In genomic region chr6:67102541-67103134, GRCm38 (mm10) we compare ENCODE assay signal across 8 mouse cellular contexts.
DNase-seq lines count a peak whose midpoint lies in the region; ATAC-seq and TF ChIP-seq lines count a peak whose summit lies in the region.

No protein-coding gene starts in this region.

- no peak for DNase-seq in forebrain, postnatal 0 days
- peak; percentile 37 to 40 for DNase-seq in right cerebral cortex, adult 2 months (ENCODE audit: low spot score in 2 of 2)
- no peak for DNase-seq in forebrain, embryonic 14.5 days (ENCODE audit: low spot score)

- no peak overlapping the region for H3K4me3 ChIP-seq in forebrain, postnatal 0 days (ENCODE audit: low read depth, low read length)
- H3K4me3 ChIP-seq in forebrain, embryonic 15.5 days = no peak overlapping the region
- H3K4me3 ChIP-seq in bone marrow macrophage, adult 2 months (ENCODE audit: insufficient read depth, low read length) = peak overlapping the region; percentile 37
- no peak overlapping the region for H3K4me3 ChIP-seq in kidney, embryonic 15.5 days (replicated peaks)
- no peak overlapping the region for H3K4me3 ChIP-seq in liver, embryonic 15.5 days (replicated peaks)
- no peak overlapping the region for H3K4me3 ChIP-seq in forebrain, embryonic 14.5 days (ENCODE audit: low read depth, low read length)

- TF ChIP-seq POLR2A in bone marrow macrophage, adult 2 months (IDR thresholded peaks at IDR 0.05; ENCODE audit: borderline replicate concordance, low read depth, low read length) = no peak

- H3K4me2 ChIP-seq in forebrain, postnatal 0 days (ENCODE audit: low read depth) = no peak overlapping the region
- H3K4me2 ChIP-seq in forebrain, embryonic 15.5 days (replicated peaks) = no peak overlapping the region
- peak overlapping the region; percentile 19 for H3K4me2 ChIP-seq in kidney, embryonic 15.5 days
- peak overlapping the region; percentile 7; the same call in 1 of the 2 replicates for H3K4me2 ChIP-seq in liver, embryonic 15.5 days
- no peak overlapping the region for H3K4me2 ChIP-seq in forebrain, embryonic 14.5 days (ENCODE audit: low read length)

- 0 out of 2 replicates have a peak, but pooled peaks have one; percentile 42 for ATAC-seq in forebrain, postnatal 0 days
- ATAC-seq in forebrain, embryonic 15.5 days (replicated peaks) = no peak
- ATAC-seq in granulocyte monocyte progenitor cell, adult 5-6 weeks (replicated peaks; ENCODE audit: poor library complexity, severe bottlenecking) = peak; percentile 58
- ATAC-seq in kidney, embryonic 15.5 days (replicated peaks; ENCODE audit: low FRiP score) = peak; percentile 75; the same call in 1 of the 2 replicates
- ATAC-seq in liver, embryonic 15.5 days (ENCODE audit: insufficient read depth) = peak; percentile 37; the same call in 1 of the 2 replicates
- ATAC-seq in forebrain, embryonic 14.5 days = no peak

- 62% methylated on average over 11 of the region's 11 CpGs for WGBS in forebrain, postnatal 0 days
- WGBS in forebrain, embryonic 15.5 days = 67% methylated on average over 11 of the region's 11 CpGs
- WGBS in kidney, embryonic 15.5 days = 27% methylated on average over 11 of the region's 11 CpGs
- WGBS in liver, embryonic 15.5 days (ENCODE audit: insufficient replicate concordance) = 19% methylated on average over 11 of the region's 11 CpGs
- WGBS in forebrain, embryonic 14.5 days = 72% methylated on average over 11 of the region's 11 CpGs

- no peaks in the 10 kb centered on the region for H3K4me1 ChIP-seq in forebrain, postnatal 0 days (ENCODE audit: insufficient read depth)
- H3K4me1 ChIP-seq in forebrain, embryonic 15.5 days = no peaks in the 10 kb centered on the region
- H3K4me1 ChIP-seq in bone marrow macrophage, adult 2 months (ENCODE audit: control insufficient read depth, insufficient read depth, low read length) = peaks cover 39% of the 10 kb centered on the region
- H3K4me1 ChIP-seq in kidney, embryonic 15.5 days = peaks cover 18% of the 10 kb centered on the region
- 0 out of 2 replicates have a peak, but pooled peaks cover 11% of the 10 kb centered on the region for H3K4me1 ChIP-seq in liver, embryonic 15.5 days (replicated peaks)
- H3K4me1 ChIP-seq in forebrain, embryonic 14.5 days (ENCODE audit: control insufficient read depth, insufficient read depth, low read length) = no peaks in the 10 kb centered on the region

- no peak overlapping the region for H3K9ac ChIP-seq in forebrain, postnatal 0 days
- no peak overlapping the region for H3K9ac ChIP-seq in forebrain, embryonic 15.5 days (replicated peaks)
- no peak overlapping the region for H3K9ac ChIP-seq in kidney, embryonic 15.5 days
- no peak overlapping the region for H3K9ac ChIP-seq in liver, embryonic 15.5 days
- H3K9ac ChIP-seq in forebrain, embryonic 14.5 days (ENCODE audit: low read length) = no peak overlapping the region

- H3K9me3 ChIP-seq in forebrain, postnatal 0 days (ENCODE audit: low read length) = no peaks in the 10 kb centered on the region
- no peaks in the 10 kb centered on the region for H3K9me3 ChIP-seq in forebrain, embryonic 15.5 days
- H3K9me3 ChIP-seq in kidney, embryonic 15.5 days (replicated peaks) = no peaks in the 10 kb centered on the region
- no peaks in the 10 kb centered on the region for H3K9me3 ChIP-seq in liver, embryonic 15.5 days (replicated peaks)
- H3K9me3 ChIP-seq in forebrain, embryonic 14.5 days (replicated peaks; ENCODE audit: control insufficient read depth, low read length) = no peaks in the 10 kb centered on the region

- peak overlapping the region; percentile 21; the same call in 1 of the 2 replicates for H3K27ac ChIP-seq in forebrain, postnatal 0 days (ENCODE audit: low read depth, low read length)
- no peak overlapping the region for H3K27ac ChIP-seq in forebrain, embryonic 15.5 days (replicated peaks)
- peak overlapping the region; percentile 93 for H3K27ac ChIP-seq in bone marrow macrophage, adult 2 months (ENCODE audit: insufficient read depth, low read depth, low read length)
- H3K27ac ChIP-seq in kidney, embryonic 15.5 days = peak overlapping the region; percentile 70
- no peak overlapping the region for H3K27ac ChIP-seq in liver, embryonic 15.5 days (replicated peaks)
- no peak overlapping the region for H3K27ac ChIP-seq in forebrain, embryonic 14.5 days (ENCODE audit: low read depth, low read length)

- H3K36me3 ChIP-seq in forebrain, postnatal 0 days (ENCODE audit: insufficient read depth) = no peaks in the 10 kb centered on the region
- no peaks in the 10 kb centered on the region for H3K36me3 ChIP-seq in forebrain, embryonic 15.5 days
- no peaks in the 10 kb centered on the region for H3K36me3 ChIP-seq in kidney, embryonic 15.5 days
- no peaks in the 10 kb centered on the region for H3K36me3 ChIP-seq in liver, embryonic 15.5 days (replicated peaks)
- no peaks in the 10 kb centered on the region for H3K36me3 ChIP-seq in forebrain, embryonic 14.5 days (ENCODE audit: control insufficient read depth, insufficient read depth, low read length)

- no peaks in the 10 kb centered on the region for H3K27me3 ChIP-seq in forebrain, postnatal 0 days (ENCODE audit: insufficient read depth, low read length)
- H3K27me3 ChIP-seq in forebrain, embryonic 15.5 days = no peaks in the 10 kb centered on the region
- no peaks in the 10 kb centered on the region for H3K27me3 ChIP-seq in kidney, embryonic 15.5 days
- no peaks in the 10 kb centered on the region; the same call in 1 of the 2 replicates for H3K27me3 ChIP-seq in liver, embryonic 15.5 days
- H3K27me3 ChIP-seq in forebrain, embryonic 14.5 days (replicated peaks; ENCODE audit: control insufficient read depth, insufficient read depth, low read length) = no peaks in the 10 kb centered on the region

- TF ChIP-seq CTCF in forebrain, postnatal 0 days (IDR thresholded peaks at IDR 0.05; ENCODE audit: low read depth) = no peak
- no peak for TF ChIP-seq CTCF in bone marrow macrophage, adult 2 months (IDR thresholded peaks at IDR 0.05; ENCODE audit: low read depth, low read length)

Comparison
In these comparisons a context has a peak if more than half of its experiments do, and no peak if none do; other contexts are left out.
1. ATAC-seq: peak in forebrain, postnatal 0 days (single experiment), granulocyte monocyte progenitor cell, adult 5-6 weeks (single experiment), kidney, embryonic 15.5 days (single experiment) and liver, embryonic 15.5 days (single experiment); none in forebrain, embryonic 15.5 days (single experiment) and forebrain, embryonic 14.5 days (single experiment).
2. H3K27ac ChIP-seq: peak in forebrain, postnatal 0 days (single experiment), bone marrow macrophage, adult 2 months (single experiment) and kidney, embryonic 15.5 days (single experiment); none in forebrain, embryonic 15.5 days (single experiment), liver, embryonic 15.5 days (single experiment) and forebrain, embryonic 14.5 days (single experiment).
3. DNase-seq: peak in right cerebral cortex, adult 2 months (2 of 2); none in forebrain, postnatal 0 days (single experiment) and forebrain, embryonic 14.5 days (single experiment).
4. H3K4me2 ChIP-seq: peak in kidney, embryonic 15.5 days (single experiment) and liver, embryonic 15.5 days (single experiment); none in forebrain, postnatal 0 days (single experiment), forebrain, embryonic 15.5 days (single experiment) and forebrain, embryonic 14.5 days (single experiment).